Mouse (Mus musculus) heart, postnatal 25 days (tissue): ENCODE results near the gene Gm20388. TPM values are rescaled to one million over a fixed set of nuclear protein-coding genes. Genes with fewer than 3 reads are reported as not detected.
A peak's percentile ranks its signal among the peaks of the same experiment; 100 is the strongest.
"Not testable (repeated sequence)": the region's sequence is repeated elsewhere in the genome, so short reads cannot be mapped to it uniquely, and the experiment has no call there.

ENCODE experiments used
- DNase-seq: peaks from one replicate; pipeline ENCODE4 v3.0.0; 2022; ENCODE audit warnings: low spot score
- intact Hi-C: fragments of 180-260 bp; cut with DNase I; formaldehyde crosslinking; loops from one replicate; pipeline ENCODE4 v1.15.1; 2025
- total RNA-seq, 2 experiments: library from RNA; stranded (reverse); gene quantifications; 2 replicates each; pipeline ENCODE4 v1.2.3; 2021

The Gm20388 gene
- total RNA-seq, 2 experiments from 2014 or later = 2.7 TPM; not detected in 1

- intact Hi-C loops = no loop called here
Observed at GRCm38 (mm10) chr8:121296597-121296996, 1386.0 kb downstream of the Gm20388 start.

GRCm38 (mm10) chr8:121297299-121297698, 1386.7 kb downstream of the Gm20388 start:
- no peak for DNase-seq
- intact Hi-C loops = no loop called here

More at GRCm38 (mm10) chr8:121296597-121296996, 1386.0 kb downstream of the Gm20388 start:
- DNase-seq = no peak

DNA sequence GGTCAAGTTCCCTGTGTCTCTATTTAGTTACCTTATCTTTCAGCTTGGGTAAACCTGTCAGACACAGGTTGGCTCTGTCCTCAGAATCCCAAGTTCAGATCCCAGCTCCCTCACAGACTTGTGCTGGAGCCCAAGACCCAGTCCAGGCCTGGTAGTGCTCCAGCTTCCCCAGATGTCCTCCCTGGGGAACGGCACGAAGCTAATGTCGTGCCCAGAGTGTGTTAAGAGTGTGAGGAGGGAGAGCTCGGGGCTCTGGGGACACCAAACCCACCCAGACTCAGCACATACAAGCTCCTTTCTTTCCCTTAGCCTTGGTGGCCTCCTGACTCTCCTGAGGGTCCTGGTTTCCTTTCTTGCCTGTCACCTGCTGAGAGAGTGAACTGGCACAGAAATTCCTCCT, 1389.4 kb downstream of the Gm20388 start:
- DNase-seq = no peak

DNA sequence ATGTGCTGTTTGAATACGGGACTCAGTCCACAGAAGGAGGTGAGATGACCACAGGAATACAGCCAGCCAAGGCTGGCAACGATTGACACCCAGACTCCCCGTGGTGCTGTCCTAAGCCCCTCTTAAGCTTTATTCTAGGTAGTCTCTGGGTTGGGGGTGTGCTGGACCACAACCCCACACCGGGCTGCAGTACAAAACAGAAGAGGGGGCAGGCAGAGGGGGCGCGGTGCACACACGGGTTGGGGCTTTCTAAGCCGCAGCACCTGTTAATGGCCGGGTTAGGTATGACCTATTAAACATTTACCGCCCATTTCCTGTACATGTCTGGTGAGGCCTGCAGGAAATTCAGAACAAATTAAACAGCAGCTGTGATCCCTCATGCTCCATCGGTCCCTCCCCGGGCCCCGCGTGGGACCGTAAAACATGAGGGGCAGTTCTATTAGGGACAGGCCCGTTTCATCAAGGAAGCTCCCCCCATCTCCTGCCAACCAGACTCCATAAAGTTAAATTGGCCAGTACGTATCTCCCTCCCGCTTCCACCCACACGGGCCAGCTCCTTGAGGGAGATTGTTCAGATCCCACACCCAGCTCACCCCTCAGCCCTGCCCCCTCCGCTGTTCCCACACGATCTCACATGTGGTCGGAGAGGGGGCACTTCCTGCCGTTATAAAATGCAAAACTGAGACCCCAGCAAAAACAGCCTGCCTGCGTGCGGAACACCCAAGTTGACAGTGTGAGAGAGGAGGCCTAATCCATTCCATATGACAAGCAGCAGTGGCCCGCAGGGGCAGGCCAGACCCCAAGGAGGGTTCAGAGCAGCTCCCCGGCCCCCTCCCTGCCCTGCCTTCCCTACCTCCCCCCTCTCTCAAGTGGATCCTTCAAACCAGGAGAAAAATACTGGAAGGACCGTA, 1390.1 kb downstream of the Gm20388 start:
- DNase-seq = no peak
- intact Hi-C loops = no loop called here

More for the DNA sequence above, 1389.4 kb downstream of the Gm20388 start:
- intact Hi-C loops = no loop called here

GRCm38 (mm10) chr8:121301431-121301830, 1390.8 kb downstream of the Gm20388 start:
- intact Hi-C loops = no loop called here
- no peak for DNase-seq

GRCm38 (mm10) chr8:121301978-121302649, 1391.5 kb downstream of the Gm20388 start:
- intact Hi-C loops = no loop called here
- DNase-seq = no peak

DNA sequence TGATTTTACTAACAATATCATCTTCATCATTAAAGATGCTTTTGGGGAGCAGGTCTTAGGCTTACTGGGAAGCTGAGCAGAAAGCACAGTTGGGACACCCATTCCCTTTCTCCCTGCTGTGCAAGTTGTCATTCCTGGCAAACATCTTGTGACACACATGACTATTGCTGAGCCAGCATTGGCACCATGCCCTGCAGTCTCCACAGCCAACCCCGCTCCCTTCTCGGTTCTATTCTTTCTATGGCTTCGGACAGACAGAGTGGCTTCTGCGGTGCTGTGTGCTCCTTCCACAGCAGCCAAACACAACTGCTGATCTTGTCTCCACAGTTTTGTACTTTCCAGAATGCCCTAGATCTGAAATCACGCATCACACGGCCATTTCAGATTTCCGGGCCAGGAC, 1397.1 kb downstream of the Gm20388 start:
- DNase-seq = no peak
- intact Hi-C loops = no loop called here

DNA sequence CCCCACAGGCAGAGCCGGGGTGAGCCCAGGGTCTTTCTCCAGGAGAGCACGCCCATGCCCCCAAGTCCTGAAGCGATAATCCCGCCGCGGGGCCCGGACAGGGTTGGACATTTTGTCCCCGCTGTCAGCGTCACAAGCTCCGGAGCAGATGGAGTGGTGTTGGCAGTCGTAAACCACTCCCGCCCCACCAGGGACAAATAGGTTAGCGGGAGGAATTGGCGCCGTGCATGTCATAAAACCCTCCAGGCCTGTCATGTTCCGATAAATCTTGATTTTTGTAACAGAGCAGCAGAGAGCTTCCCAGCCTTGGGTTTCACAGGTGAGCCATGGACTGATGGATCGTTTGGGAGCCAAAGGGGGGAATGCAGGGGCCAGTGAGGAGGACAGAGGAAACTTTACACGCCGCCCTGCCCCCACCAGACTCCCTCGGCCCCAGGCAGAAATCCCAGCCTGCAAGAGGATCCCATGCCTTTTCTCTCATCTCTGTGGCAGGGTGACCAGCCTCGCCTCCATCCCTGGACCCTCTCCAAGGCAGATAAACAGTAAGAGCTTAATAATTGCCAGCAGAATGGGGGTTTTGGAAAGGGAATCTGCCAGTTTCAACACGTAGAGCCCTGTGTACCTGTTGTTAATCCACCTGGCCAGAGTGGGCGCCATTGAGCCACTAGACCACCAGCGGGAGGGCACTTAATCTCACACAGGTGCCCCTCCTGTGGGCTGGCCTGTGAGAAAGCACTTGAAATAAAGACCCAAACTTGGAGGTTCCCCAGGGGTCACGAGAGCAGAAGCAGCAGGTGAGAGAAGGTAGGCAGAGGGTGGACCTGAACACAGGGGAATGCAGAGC, 1400.6 kb downstream of the Gm20388 start:
- intact Hi-C loops = no loop called here
- DNase-seq = no peak

DNA sequence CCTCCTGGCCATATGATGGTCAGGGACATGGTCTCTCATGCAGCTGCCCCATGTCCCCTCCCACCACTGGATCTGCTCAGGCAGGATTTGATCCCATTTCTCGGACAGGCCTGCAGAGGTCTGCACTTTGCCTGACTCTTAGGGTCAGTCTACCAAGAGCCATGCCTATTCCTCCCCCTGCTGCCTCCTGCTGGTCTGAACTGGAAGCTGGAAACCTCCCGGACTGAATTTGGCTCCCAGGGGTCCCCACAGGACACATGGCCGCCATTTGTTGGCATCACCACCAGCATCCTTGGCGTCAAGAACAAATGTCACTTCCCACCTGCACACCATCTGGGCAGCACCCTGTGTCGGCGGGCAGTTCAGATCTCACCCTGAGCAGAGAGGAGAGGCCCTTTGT, 1402.8 kb downstream of the Gm20388 start:
- intact Hi-C loops = no loop called here
- no peak for DNase-seq

DNA sequence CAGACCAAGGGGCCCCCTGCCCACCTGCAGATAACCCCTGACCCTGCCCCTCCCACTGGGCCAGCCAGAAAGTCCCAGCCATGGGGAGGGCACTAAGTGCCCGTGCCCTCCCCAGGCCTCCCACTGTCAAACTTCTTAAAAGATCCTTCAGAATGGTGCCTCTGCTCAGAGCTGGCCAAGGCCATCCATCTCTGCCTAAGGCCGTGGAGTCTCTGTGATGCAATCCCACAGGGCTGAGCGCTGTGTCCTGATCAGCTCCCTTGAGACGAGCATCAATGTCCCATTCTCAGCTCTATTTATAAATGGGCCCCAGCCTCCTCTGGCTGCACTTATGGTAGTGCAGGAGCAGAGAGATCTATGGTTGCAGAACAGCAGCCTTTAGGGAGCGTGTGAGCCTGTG, 1403.4 kb downstream of the Gm20388 start:
- DNase-seq = no peak
- intact Hi-C loops = no loop called here

- DNase-seq = no peak
- intact Hi-C loops = no loop called here
Observed at GRCm38 (mm10) chr8:121315569-121315968, 1404.9 kb downstream of the Gm20388 start.

DNA sequence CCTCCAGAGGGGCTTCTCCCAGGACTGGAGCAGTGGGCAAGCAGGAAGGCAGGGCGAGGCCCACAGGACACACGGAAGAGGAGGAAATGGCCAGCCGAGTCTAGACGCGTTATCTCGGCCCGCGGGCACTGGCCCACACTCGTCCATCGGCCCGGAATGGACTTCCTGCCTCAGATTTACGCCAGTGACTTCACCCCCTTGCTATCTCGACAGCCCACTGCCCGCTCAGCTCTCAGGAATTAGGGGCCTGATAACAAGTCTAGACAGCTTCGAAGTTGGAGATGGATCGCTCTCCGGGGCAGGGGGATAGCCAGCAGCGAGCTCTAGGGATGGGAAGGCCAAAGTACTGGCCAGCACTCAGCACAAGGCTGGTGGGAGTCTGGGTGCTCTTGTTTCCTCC, 1405.4 kb downstream of the Gm20388 start:
- DNase-seq = peak; percentile 27
- intact Hi-C loops = no loop called here

DNA sequence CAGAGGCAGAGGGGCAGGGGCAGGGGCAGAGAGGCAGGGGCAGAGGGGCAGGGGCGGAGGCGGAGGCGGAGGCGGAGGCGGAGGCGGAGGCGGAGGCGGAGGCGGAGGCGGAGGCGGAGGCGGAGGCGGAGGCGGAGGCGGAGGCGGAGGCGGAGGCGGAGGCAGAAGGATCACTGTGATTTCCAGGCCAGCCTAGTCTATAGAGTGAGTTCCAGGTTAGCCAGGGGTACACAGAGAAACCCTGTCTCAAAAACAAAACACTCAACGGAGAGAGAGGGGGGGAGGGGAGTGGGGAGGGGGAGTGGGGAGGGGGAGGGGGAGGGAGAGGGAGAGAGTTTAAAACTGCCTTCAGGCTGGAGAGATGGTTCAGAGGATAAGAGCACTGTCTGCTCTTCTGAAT, 1408.1 kb downstream of the Gm20388 start:
- DNase-seq, intact Hi-C loops: not testable (repeated sequence)

DNA sequence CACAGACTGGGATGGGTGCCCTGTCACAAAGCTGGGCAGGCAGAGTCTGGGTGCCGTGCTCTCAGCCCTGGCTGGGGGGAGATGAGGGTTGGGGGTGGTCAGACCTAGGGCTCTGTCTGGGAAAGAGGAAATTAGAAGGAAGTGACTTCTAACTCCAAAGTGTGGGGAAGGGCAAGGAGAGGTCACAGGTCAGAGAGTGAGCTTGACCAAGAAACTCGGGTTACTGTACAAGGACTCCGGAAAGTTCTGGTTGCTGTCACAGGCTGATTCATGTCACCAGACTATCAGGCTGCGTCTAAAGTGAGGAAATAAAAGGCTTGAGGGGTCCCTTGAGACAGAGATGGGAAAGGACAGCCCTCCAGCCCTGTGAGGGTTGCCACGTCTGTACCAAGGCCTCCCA, 1408.8 kb downstream of the Gm20388 start:
- intact Hi-C loops = no loop called here

GRCm38 (mm10) chr8:121326164-121326910, 1415.7 kb downstream of the Gm20388 start:
- intact Hi-C loops = no loop called here

More for the DNA sequence above, 1408.8 kb downstream of the Gm20388 start:
- DNase-seq = no peak

GRCm38 (mm10) chr8:121332436-121332835, 1421.8 kb downstream of the Gm20388 start:
- intact Hi-C loops = no loop called here
- peak; percentile 57 for DNase-seq

More at GRCm38 (mm10) chr8:121326164-121326910, 1415.7 kb downstream of the Gm20388 start:
- DNase-seq = no peak

- peak; percentile 53 for DNase-seq
Observed at GRCm38 (mm10) chr8:121334495-121335424, 1424.1 kb downstream of the Gm20388 start.

DNA sequence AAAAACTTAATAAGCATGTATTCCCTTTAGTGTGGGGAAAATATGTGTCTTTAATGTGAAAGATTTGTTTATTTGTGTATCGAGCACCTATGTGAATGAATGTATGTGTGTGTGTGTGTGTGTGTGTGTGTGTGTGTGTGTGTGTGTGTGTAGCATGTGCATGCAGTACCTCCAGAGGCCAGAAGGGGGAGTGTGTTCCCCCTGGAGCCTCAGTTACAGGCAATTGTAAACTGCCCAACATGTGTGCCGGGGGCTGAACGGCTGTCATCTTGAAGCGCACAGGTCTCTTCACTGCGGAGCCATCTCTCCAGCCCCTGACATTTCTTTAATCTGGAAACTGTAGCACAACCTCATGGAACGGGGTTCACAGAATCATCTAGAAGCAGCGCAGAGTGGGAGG, 1425.0 kb downstream of the Gm20388 start:
- intact Hi-C loops = loop anchor here (2.0 kb wide), 1 partner anchor 43 kb away; no protein-coding TSS in a partner anchor
- no peak for DNase-seq

More at GRCm38 (mm10) chr8:121334495-121335424, 1424.1 kb downstream of the Gm20388 start:
- intact Hi-C loops = no loop called here
